Mouse (Mus musculus) CH12.LX (cell line): ENCODE data around the gene Ramp2. TPM values are rescaled to one million over a fixed set of nuclear protein-coding genes. Genes with fewer than 3 reads are reported as not detected.

Experiments
- DNase-seq: peaks from one replicate; pipeline ENCODE4 v3.0.0-alpha.2; 2013; ENCODE audit errors: extremely low read depth
- H3K27ac ChIP-seq: 2 replicates; pipeline ENCODE4 v1.5.1; 2012; ENCODE audit warnings: low read depth, mild to moderate bottlenecking, control low read depth, moderate library complexity; ENCODE audit not compliant: insufficient read depth
- H3K27me3 ChIP-seq: replicated peaks from 2 replicates; pipeline ENCODE3; 2012; ENCODE audit warnings: inconsistent platforms
- H3K36me3 ChIP-seq, 2 experiments: replicated peaks in 1 of 2; 2 replicates each; pipeline versions ENCODE3 to v1.6.1; 2012; ENCODE audit warnings: inconsistent platforms in 1 of 2, low read length in 1 of 2, mild to moderate bottlenecking in 1 of 2, mixed read lengths in 1 of 2, moderate library complexity in 1 of 2; ENCODE audit not compliant: control insufficient read depth in 1 of 2, insufficient read depth in 1 of 2
- H3K4me1 ChIP-seq, 2 experiments: 2 replicates each; pipeline ENCODE4 v1.6.1; 2012; ENCODE audit warnings: inconsistent platforms in 1 of 2, moderate library complexity in 1 of 2; ENCODE audit not compliant: insufficient read depth in 2 of 2, control insufficient read depth in 1 of 2
- H3K4me2 ChIP-seq: 2 replicates; pipeline ENCODE4 v1.6.1; 2012; ENCODE audit warnings: low read depth, mild to moderate bottlenecking, control low read depth; ENCODE audit not compliant: poor library complexity, insufficient read depth, severe bottlenecking
- H3K4me3 ChIP-seq, 3 experiments: fragments of 150-350 bp in 1 of 3; sonication (generic) in 1 of 3; replicated peaks in 1 of 3; 2 replicates each; pipeline versions ENCODE3 to v1.5.1; 2011 to 2012; ENCODE audit warnings: low read depth in 2 of 3, low read length in 2 of 3, mild to moderate bottlenecking in 2 of 3, moderate library complexity in 2 of 3, control low read depth in 1 of 3, improper control_type of control experiment in 1 of 3, inconsistent platforms in 1 of 3, mixed read lengths in 1 of 3; ENCODE audit not compliant: poor library complexity in 1 of 3
- H3K79me2 ChIP-seq: replicated peaks from 2 replicates; pipeline ENCODE4 v1.6.1; 2012; ENCODE audit warnings: mild to moderate bottlenecking, moderate library complexity; ENCODE audit not compliant: control insufficient read depth, poor library complexity, insufficient read depth, severe bottlenecking; ENCODE audit errors: extremely low read depth
- H3K9ac ChIP-seq: 2 replicates; pipeline ENCODE4 v1.6.1; 2012; ENCODE audit warnings: low read depth, mild to moderate bottlenecking, control low read depth, moderate library complexity; ENCODE audit not compliant: insufficient read depth
- H3K9me3 ChIP-seq: replicated peaks from 2 replicates; pipeline ENCODE3; 2012; ENCODE audit warnings: low read length, inconsistent platforms, mixed read lengths
- CHD2 ChIP-seq: IDR thresholded peaks from 2 replicates; pipeline ENCODE4 v1.6.1; 2011; ENCODE audit warnings: low read length, improper control_type of control experiment
- ELF1 ChIP-seq: IDR thresholded peaks from 2 replicates; pipeline ENCODE4 v1.6.1; 2014; ENCODE audit warnings: low read depth, mild to moderate bottlenecking, inconsistent platforms, low read length, improper control_type of control experiment
- KAT2A ChIP-seq: IDR thresholded peaks from 2 replicates; pipeline ENCODE4 v1.6.1; 2012; ENCODE audit warnings: low read length, improper control_type of control experiment, inconsistent platforms; ENCODE audit not compliant: insufficient replicate concordance
- MAZ ChIP-seq: IDR thresholded peaks from 2 replicates; pipeline ENCODE4 v1.6.1; 2012; ENCODE audit warnings: low read depth, mild to moderate bottlenecking, inconsistent platforms, low read length, improper control_type of control experiment, moderate library complexity
- NELFE ChIP-seq: IDR thresholded peaks from 2 replicates; pipeline ENCODE4 v1.6.1; 2011; ENCODE audit warnings: low read depth, low read length, improper control_type of control experiment
- NRF1 ChIP-seq: IDR thresholded peaks from 2 replicates; pipeline ENCODE4 v1.6.1; 2014; ENCODE audit warnings: low read depth, mild to moderate bottlenecking, inconsistent platforms, low read length, improper control_type of control experiment, moderate library complexity
- PAX5 ChIP-seq: IDR thresholded peaks from 2 replicates; pipeline ENCODE4 v1.6.1; 2012; ENCODE audit warnings: low read length, inconsistent platforms, mixed read lengths
- POLR2A ChIP-seq: IDR thresholded peaks from 2 replicates; pipeline ENCODE4 v1.6.1; 2011; ENCODE audit warnings: low read depth, mild to moderate bottlenecking, improper control_type of control experiment, low read length
- UBTF ChIP-seq: IDR thresholded peaks from 2 replicates; pipeline ENCODE4 v1.6.1; 2012; ENCODE audit warnings: low read depth, mild to moderate bottlenecking, inconsistent platforms, low read length, improper control_type of control experiment, moderate library complexity
- USF2 ChIP-seq: conservative IDR thresholded peaks from 2 replicates; pipeline ENCODE4 v1.6.1; 2011; ENCODE audit warnings: low read depth, low read length, improper control_type of control experiment
- dilution Hi-C: fragments of 300-500 bp; cut with MboI; formaldehyde crosslinking; loops from 2 replicates; pipeline ENCODE4 v1.14.3; 2020; ENCODE audit warnings: low sequenced_read_pairs; ENCODE audit not compliant: extremely low pct_unique_long_range_greater_than_20kb, extremely low pct_ligation_motif_present
- in situ Hi-C: fragments of 300-500 bp; cut with MboI; formaldehyde crosslinking; loops from 3 replicates; pipeline ENCODE4 v1.14.3; 2019; ENCODE audit warnings: low sequenced_read_pairs, low pct_ligation_motif_present, low pct_unique_long_range_greater_than_20kb, mixed read lengths
- polyA plus RNA-seq: library from polyadenylated mRNA; unstranded; fragments of >175 nt; gene quantifications from 2 replicates; pipeline ENCODE4 v1.2.1, GENCODE M21; 2012; ENCODE audit warnings: low read depth; ENCODE audit not compliant: insufficient read length
- total RNA-seq, 2 experiments: library from RNA; depleted of rRNA; stranded (reverse); fragments of 300-350 nt in 1 of 2; fragments of >200 nt in 1 of 2; gene quantifications; 2 replicates each; pipeline ENCODE4 v1.2.3; 2012 to 2014

The Ramp2 gene
- total and polyA plus RNA-seq, 3 experiments = 0.26 to 1.3 (median 0.33) TPM

GRCm38 (mm10) chr11:101255826-101256775 is 10.3 kb downstream of the Ramp2 start:
- Histone ChIP-seq H3K4me1 (peaks cover 4 to 54% of the 10 kb centered on the region in 2 experiments; a peak in 3 of 4 replicates), H3K9ac (no peak overlapping the region), H3K27me3 (peaks cover 5% of the 10 kb centered on the region), H3K4me3 (no peak overlapping the region), H3K36me3 (peaks cover 27 to 51% of the 10 kb centered on the region in 2 experiments), H3K79me2 (peaks cover 12% of the 10 kb centered on the region), H3K4me2 (no peak overlapping the region), H3K9me3 (no peaks in the 10 kb centered on the region), H3K27ac (no peak overlapping the region)
- no peak for TF ChIP-seq KAT2A
- no peak for TF ChIP-seq PAX5
- no peak for TF ChIP-seq UBTF
- no peak for TF ChIP-seq NELFE
- TF ChIP-seq USF2 = no peak
- no peak for TF ChIP-seq MAZ
- TF ChIP-seq POLR2A = no peak
- TF ChIP-seq NRF1 = no peak
- in situ Hi-C loops (no loop called here), dilution Hi-C loops (no loop called here)
- no peak for DNase-seq

GRCm38 (mm10) chr11:101259261-101259712 is 13.5 kb downstream of the Ramp2 start:
- in situ Hi-C loops = no loop called here
- H3K4me2 ChIP-seq = no peak overlapping the region
- TF ChIP-seq CHD2 (no peak), ELF1 (no peak)
- no peaks in the 10 kb centered on the region for H3K9me3 ChIP-seq
- no peak overlapping the region for H3K9ac ChIP-seq
- no peak overlapping the region for H3K4me3 ChIP-seq
- no peak overlapping the region for H3K27ac ChIP-seq
- dilution Hi-C loops = no loop called here
- DNase-seq = no peak
- H3K27me3 ChIP-seq = no peaks in the 10 kb centered on the region
- H3K36me3 ChIP-seq = peaks cover 27 to 75% of the 10 kb centered on the region in 2 experiments
- peaks cover 7% of the 10 kb centered on the region for H3K79me2 ChIP-seq
- H3K4me1 ChIP-seq = peaks cover 4 to 45% of the 10 kb centered on the region in 2 experiments; a peak in 3 of 4 replicates
